Mouse (Mus musculus) kidney, adult 2 months (tissue): Measurements from ENCODE around the gene Rad51c. TPM values are rescaled to one million over a fixed set of nuclear protein-coding genes. Genes with fewer than 3 reads are reported as not detected.
"Not testable (repeated sequence)": the region's sequence is repeated elsewhere in the genome, so short reads cannot be mapped to it uniquely, and the experiment has no call there.

ENCODE experiments used
- DNase-seq: peaks from one replicate; pipeline ENCODE4 v3.0.0; 2021
- H3K27ac ChIP-seq: fragments of 200-500 bp; 2 replicates; pipeline ENCODE4 v1.5.1; 2012; ENCODE audit warnings: low read depth, low read length, control low read depth, inconsistent platforms; ENCODE audit not compliant: insufficient read depth
- H3K27me3 ChIP-seq: fragments of 200-500 bp; replicated peaks from 2 replicates; pipeline ENCODE4 v1.6.1; 2012; ENCODE audit warnings: mild to moderate bottlenecking, moderate library complexity, low read length, inconsistent platforms; ENCODE audit not compliant: control insufficient read depth, insufficient read depth
- H3K36me3 ChIP-seq: fragments of 200-500 bp; 2 replicates; pipeline ENCODE4 v1.6.1; 2012; ENCODE audit warnings: mild to moderate bottlenecking, moderate library complexity, low read length, inconsistent platforms; ENCODE audit not compliant: control insufficient read depth, insufficient read depth
- H3K4me1 ChIP-seq: fragments of 200-500 bp; 2 replicates; pipeline ENCODE4 v1.6.1; 2011; ENCODE audit warnings: low read length; ENCODE audit not compliant: control insufficient read depth, insufficient read depth
- H3K4me3 ChIP-seq: fragments of 200-500 bp; 2 replicates; pipeline ENCODE4 v1.5.1; 2011; ENCODE audit warnings: mild to moderate bottlenecking, low read depth, low read length, control low read depth; ENCODE audit not compliant: insufficient read depth
- CTCF ChIP-seq: fragments of 200-500 bp; conservative IDR thresholded peaks from 2 replicates; pipeline ENCODE4 v1.5.1; 2011; ENCODE audit warnings: low read depth, mild to moderate bottlenecking, control low read depth, low read length, moderate library complexity, mixed read lengths; ENCODE audit not compliant: insufficient read depth, insufficient read length
- POLR2A ChIP-seq: fragments of 200-500 bp; IDR thresholded peaks from one replicate; pipeline ENCODE4 v1.6.1; 2011; ENCODE audit warnings: low read depth, low read length, control low read depth
- WGBS: fragments of 180-500 bp; shearing (Covaris S2); methylation state at CpG from one replicate; pipeline ENCODE4 v1.1.7; 2018; 5-methylcytosine and 5-hydroxymethylcytosine counted together
- polyA plus RNA-seq: library from polyadenylated mRNA; depleted of rRNA; stranded (reverse); fragments of >200 nt; gene quantifications from 2 replicates; pipeline ENCODE4 v1.2.3, GENCODE M21; 2012; rRNA removed

Gene Rad51c
- 0.46 and 0.77 TPM in 2 replicates for polyA plus RNA-seq

GRCm38 (mm10) chr11:87404876-87405275 is at the start of gene Rad51c, which contains the start of gene Tex14:
Rad51c (minus strand) TSS chr11:87404954.
Tex14 (plus strand) TSS chr11:87405065.
- Histone ChIP-seq H3K36me3 (no peaks in the 10 kb centered on the region), H3K27ac (peak within 1 kb of the TSS; percentile 44), H3K4me1 (no peaks in the 10 kb centered on the region; the same call in 1 of the 2 replicates), H3K27me3 (no peaks in the 10 kb centered on the region), H3K4me3 (peak within 1 kb of the TSS; percentile 65)
- no peak for DNase-seq
- no peak for TF ChIP-seq CTCF
- WGBS: 82% methylated on average over 27 of the region's 27 CpGs

DNA sequence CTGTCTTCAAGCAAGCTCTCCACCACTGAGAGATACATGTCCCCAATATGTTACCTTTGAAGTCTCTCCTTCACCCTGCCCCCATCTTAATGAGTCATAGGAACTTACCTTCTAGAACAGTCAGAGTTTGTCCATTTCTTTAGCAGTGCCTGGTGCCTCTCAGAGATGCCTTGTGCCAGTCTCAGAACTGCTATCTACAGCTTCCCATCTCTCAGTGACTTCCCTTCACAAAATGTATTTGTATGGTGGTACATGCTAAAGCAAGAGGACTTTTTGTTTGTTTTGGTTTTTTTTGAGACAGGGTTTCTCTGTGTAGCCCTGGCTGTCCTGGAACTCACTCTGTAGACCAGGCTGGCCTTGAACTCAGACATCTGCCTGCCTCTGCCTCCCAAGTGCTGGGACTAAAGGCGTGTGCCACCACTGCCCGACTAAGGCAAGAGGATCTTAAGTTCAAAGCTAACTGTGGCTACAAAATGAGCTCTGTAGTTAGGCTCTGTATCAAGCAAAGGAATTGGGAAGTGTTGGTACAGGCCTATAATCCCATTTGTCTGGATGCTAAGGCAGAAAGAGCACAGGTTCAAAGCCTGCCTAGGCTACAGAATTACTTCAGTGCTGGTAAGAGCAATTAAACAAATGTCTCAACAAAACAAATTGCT is 49.4 kb upstream of the Rad51c start:
- peaks cover 13% of the 10 kb centered on the region for H3K4me1 ChIP-seq
- no peak overlapping the region for H3K4me3 ChIP-seq
- 88% methylated on average over 2 of the region's 2 CpGs for WGBS
- no peaks in the 10 kb centered on the region for H3K36me3 ChIP-seq
- H3K27ac ChIP-seq: no peak overlapping the region
- no peaks in the 10 kb centered on the region for H3K27me3 ChIP-seq
- no peak for TF ChIP-seq POLR2A
- no peak for DNase-seq

DNA sequence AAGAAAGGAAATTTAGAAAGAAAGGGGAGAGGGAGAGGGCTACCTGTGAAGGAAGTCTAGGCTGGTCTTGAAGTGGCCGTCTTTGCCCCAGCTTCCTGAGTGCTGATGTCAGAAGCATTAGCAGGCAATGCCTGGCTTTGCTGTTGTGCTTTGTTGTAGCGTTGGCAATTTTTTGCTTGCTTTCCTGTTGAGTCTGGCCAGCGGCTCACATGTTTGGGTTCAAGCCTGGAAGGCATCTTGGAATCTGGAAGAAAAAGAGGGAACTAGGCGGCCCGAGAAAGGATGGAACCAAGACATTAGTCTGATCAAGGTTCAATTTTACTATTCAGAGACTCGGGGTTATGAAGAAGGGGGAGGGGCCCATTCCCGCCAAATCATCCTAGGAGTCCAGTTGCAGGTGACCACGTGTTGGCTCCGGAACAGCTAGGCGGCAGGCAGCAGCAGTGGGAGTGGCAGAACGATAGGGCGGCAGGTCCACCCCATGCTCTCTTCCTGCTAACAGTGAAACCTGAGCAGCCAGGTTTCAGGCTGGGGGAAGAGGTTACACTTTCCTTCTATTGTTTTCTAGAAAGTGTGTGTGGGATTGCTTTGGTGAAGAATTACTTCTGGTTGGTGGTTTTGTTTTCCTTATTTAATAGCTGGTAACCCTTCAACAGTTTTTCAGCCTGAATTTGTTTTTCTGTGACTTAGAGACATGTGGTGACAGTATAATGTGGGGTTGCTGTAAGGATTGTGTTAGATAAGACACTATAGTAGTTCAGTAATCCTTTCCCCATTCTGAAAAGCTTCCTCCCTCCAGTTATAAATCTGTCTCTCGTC is 48.7 kb upstream of the Rad51c start:
- 12% methylated on average over 13 of the region's 13 CpGs for whole genome bisulfite sequencing
- no peak overlapping the region for H3K4me3 ChIP-seq
- H3K4me1 ChIP-seq: peaks cover 13% of the 10 kb centered on the region
- H3K27ac ChIP-seq: no peak overlapping the region
- no peaks in the 10 kb centered on the region for H3K27me3 ChIP-seq
- TF ChIP-seq CTCF: no peak
- TF ChIP-seq POLR2A: no peak
- DNase-seq: peak; percentile 80
- no peaks in the 10 kb centered on the region for H3K36me3 ChIP-seq

DNA sequence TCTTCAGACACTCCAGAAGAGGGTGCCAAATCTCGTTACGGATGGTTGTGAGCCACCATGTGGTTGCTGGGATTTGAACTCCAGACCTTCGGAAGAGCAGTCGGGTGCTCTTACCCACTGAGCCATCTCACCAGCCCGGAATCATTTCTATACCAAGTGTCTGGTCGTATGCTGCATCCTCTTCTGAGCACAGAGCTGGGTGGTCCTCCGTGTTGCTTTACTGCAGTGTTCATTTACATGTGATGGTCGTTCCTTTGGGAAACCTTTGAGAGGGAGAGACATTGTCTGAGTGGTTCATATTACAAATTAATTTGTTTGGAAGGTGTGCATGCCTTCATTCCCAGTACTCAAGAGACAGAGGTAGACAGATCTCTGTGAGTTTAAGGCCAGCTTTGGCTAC is 48.0 kb upstream of the Rad51c start:
- H3K4me1 ChIP-seq: peaks cover 13% of the 10 kb centered on the region
- H3K27me3 ChIP-seq, H3K27ac ChIP-seq, DNase-seq, H3K4me3 ChIP-seq, H3K36me3 ChIP-seq: not testable (repeated sequence)
- 74% methylated on average over 8 of the region's 8 CpGs for WGBS

DNA sequence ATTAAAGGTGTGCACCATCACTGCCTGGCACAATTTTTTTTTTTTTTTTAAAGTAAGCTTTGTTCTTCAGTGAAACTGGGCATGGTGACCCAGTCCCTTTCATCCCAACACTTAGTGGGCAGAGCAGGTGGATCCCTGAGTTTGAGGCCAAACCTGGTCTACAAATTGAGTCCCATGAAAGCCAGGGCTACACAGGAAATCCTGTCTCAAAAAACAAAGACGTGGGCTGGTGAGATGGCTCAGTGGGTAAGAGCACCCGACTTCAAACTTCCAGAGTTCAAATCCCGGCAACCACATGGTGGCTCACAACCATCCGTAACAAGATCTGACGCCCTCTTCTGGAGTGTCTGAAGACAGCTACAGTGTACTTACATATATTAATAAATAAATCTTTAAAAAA is 45.1 kb upstream of the Rad51c start:
- H3K4me3 ChIP-seq, H3K27ac ChIP-seq, H3K27me3 ChIP-seq, H3K36me3 ChIP-seq, DNase-seq, H3K4me1 ChIP-seq: not testable (repeated sequence)
- 55% methylated on average over 5 of the region's 5 CpGs for WGBS

DNA sequence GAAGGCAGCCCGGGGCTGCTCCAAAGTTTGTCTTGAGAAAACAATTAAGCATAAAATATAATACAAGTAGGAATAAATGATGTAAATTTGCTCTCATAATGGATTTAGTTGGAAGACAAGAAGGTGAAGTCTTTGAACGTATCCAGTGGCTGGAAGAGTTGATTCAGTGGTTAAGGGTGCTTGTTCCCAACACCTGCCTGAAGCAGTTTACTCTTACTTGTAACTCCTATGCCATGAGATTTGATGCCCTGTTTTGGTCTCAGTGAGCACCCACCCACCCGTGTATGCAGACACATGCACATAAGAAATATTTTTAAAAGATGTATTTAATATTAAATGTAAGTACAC is 44.4 kb upstream of the Rad51c start:
- Histone ChIP-seq H3K27me3 (no peaks in the 10 kb centered on the region), H3K4me3 (no peak overlapping the region), H3K27ac (peak overlapping the region; percentile 47; the same call in 1 of the 2 replicates), H3K4me1 (peaks cover 4% of the 10 kb centered on the region; the same call in 1 of the 2 replicates), H3K36me3 (no peaks in the 10 kb centered on the region)
- 9% methylated on average over 3 of the region's 3 CpGs for WGBS
- TF ChIP-seq POLR2A (no peak), CTCF (no peak)
- no peak for DNase-seq

- peak overlapping the region; percentile 47; the same call in 1 of the 2 replicates for H3K27ac ChIP-seq
- WGBS: 0% methylated on average over 6 of the region's 32 CpGs
- not testable (repeated sequence) for H3K4me3 ChIP-seq, H3K4me1 ChIP-seq, H3K36me3 ChIP-seq, H3K27me3 ChIP-seq
- peak; percentile 65 for DNase-seq
Measured at GRCm38 (mm10) chr11:87448476-87449199, 43.9 kb upstream of the Rad51c start.

GRCm38 (mm10) chr11:87448081-87448475 is 43.3 kb upstream of the Rad51c start:
- H3K27ac ChIP-seq, H3K36me3 ChIP-seq, H3K4me1 ChIP-seq, H3K27me3 ChIP-seq: not testable (repeated sequence)
- H3K4me3 ChIP-seq: peak overlapping the region; percentile 25; the same call in 1 of the 2 replicates
- DNase-seq: peak; percentile 99
- WGBS: under 1% methylated on average over 31 of the region's 34 CpGs
